Mouse (Mus musculus) stomach, postnatal 0 days (tissue): ENCODE measurements around the gene Scarb2.

Experiments
- CTCF ChIP-seq: IDR thresholded peaks from 2 replicates; pipeline ENCODE4 v1.5.1; 2016; ENCODE audit warnings: antibody characterized with exemption, low read depth, mild to moderate bottlenecking, moderate library complexity
- EP300 ChIP-seq: optimal IDR thresholded peaks from 2 replicates; pipeline ENCODE3; 2016; ENCODE audit warnings: antibody characterized with exemption

DNA sequence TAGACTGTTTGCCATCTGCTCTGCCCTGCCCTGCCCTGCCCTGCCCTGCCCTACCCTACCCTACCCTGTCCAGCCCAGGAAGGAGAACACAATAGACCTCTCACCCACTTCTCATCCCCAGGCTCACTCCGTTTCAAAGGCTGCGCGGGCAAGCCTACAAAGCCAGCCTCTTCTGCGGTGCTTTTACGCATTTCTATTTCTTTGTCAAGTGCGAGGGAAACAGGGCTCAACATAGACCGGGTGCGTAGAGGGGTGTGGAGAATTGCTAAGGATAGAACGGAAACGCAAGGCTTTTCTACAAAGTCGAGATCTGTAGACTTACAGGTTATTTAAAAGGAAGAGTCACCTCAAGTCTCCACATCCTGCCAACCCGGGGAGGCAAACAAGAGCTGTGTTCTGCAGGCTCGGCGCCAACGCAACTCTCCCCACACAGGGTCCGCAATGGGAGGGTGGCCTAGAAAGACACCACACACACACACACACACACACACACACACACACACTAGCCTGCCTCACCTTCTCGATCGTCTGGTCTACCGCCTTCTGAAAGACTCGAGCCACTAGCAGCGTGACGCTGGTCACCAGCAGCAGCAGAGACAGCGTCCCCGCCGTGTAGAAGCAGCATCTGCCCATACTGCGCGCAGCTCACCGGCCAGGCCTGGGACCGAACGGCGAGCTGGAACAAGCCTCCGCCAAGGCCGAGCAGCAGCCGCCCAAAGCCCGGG, 1.8 kb downstream of the Scarb2 start:
- TF ChIP-seq CTCF (no peak), EP300 (no peak)
